Mouse (Mus musculus): ENCODE data around the gene Ctnna3.

Ctnna3 gene

DNA sequence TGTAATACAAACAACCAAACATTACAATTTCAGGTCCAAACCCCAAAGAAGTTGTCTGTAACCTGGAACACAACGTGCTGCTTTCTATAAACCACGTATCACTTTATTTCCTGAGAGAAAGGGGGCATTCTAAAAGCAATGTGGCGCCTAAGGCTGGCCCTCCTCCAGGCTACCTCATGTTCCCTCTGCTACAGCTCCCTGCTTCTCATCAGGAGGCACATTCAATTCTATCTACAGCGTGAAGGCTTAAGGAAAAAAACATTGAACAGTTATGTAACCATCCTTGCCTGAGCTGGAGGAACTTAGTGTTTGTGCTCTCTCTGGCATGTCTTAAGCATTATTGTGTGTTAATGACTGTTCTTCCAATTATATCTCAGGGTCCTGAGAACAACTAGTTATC, 517.4 kb downstream of the Ctnna3 start:
- no peak for DNase-seq (ENCODE audit: low spot score)

DNA sequence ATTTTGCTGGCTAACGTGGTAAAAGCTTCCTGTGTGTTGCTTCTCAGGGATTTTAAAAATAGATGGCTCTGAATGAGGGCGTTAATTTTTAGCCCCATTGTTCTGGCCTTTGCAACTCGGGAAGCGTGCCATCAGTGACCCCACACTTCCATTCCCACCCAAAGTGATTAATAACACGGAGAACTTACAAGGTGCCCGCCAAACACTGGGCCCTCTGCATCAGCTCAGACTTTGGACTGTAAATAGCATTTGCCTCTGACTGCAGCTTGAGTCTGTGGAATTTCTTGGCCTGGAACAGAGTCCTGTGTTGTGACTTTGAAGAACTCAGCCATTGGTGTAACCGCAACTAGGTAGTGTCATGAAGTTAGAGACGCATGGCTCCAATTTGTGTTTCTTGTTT, 521.0 kb downstream of the Ctnna3 start:
- no peak for DNase-seq (ENCODE audit: low spot score)

DNA sequence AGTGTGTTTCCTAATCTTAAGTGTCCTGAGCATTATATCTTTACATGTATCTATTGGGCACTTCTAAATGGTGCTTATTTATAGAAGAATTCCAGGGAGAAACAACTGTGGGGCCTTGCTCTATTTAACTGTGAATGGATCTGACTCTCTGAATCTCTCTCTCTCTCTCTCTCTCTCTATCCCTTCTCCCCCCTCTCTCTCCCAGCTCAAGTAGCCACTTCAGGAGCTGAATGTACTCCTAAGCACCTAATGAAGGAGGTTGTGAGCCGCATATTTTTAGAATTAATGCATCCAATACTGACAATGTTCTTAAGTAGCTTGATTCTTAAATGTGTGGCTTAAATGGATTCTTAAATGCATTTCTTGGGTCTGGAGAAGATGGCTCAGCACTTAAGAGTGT, 521.6 kb downstream of the Ctnna3 start:
- no peak for DNase-seq (ENCODE audit: low spot score)

DNA sequence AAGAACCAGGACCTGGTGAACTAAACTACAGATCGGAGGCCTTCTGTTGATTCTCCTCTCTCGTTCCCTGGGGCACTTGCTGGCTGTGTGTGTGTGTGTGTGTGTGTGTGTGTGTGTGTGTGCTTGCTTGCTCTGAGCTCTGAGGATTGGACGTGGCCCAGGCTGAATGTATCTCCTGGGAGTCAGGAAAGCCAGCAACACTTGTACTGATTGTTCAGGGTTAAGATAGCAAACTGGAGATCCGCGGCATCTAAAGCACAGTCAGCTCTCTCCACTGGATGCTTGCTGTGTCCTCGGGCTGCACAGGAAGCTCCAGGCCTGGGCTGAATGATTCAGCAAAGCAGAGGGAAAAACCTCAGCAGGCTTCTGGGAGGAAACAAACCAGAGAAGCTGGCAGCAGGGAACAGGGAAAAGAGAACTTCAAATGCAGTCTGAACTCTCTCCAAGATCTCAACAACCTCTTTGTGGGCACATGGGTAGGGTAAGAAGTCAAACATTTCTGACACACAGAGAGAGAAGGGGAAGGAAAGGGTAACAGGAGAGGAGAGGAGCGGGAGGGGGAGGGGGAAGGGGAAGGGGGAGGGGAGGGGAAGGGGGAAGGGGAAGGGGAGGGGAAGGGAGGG, 524.5 kb downstream of the Ctnna3 start:
- no peak for DNase-seq (ENCODE audit: low spot score)

DNA sequence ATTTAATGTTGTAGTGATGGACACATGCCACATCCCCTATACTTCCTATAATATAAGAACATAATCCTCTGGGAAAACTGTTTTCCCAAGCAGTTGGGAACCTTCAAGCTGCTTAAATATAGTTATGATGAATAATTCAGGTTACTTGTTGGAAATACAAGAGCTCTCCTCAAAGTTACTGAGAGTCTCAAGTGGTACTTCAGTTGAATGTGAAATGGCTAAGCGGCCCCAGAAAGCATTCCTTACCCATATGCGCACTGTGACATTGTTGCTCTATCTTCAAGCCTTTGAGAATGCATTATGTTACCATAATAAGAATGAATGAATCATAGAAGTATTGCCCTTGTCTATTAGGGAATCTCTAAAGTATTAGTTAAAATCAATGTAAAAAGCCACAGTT, 542.4 kb downstream of the Ctnna3 start:
- DNase-seq (ENCODE audit: low spot score), result no peak

DNA sequence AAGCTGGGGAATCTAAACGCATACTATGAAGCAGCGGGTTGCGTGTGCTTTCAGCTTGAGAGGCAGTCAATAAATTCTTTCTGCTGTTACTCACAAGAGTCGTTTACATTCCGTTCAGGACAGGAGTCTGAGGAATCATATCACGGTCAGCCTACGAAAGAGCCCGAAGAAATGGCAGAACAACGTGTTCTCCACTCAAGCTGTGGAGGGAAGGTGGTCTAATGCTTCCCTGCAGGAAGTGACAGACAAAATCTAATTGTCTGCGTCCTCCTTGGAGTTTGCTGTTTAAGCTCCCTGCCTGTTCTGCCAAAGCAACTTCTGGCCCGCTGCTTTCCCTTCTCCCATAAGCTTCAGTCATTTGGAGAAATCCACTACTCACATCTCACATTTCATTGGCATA, 548.2 kb downstream of the Ctnna3 start:
- no peak for DNase-seq (ENCODE audit: low spot score)

DNA sequence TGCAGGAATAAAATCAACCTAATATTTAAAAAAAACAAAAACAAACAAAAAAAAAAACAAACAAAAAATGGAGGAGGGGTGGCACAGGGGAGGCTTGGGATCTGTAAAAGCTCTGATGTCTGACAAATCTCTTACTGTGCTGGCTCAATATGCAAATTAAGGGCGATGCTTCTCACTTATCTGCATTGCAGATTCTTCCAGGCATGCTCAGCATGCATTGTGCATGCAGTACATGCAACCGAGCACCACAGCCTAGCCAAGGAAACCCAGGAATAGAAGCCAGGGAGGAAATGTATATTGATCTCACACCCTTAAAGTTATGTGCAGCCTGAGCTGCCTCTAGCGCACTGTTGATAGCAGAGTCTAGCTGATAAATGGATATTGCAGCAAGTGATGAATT, 548.6 kb downstream of the Ctnna3 start:
- DNase-seq (ENCODE audit: low spot score), result no peak

DNA sequence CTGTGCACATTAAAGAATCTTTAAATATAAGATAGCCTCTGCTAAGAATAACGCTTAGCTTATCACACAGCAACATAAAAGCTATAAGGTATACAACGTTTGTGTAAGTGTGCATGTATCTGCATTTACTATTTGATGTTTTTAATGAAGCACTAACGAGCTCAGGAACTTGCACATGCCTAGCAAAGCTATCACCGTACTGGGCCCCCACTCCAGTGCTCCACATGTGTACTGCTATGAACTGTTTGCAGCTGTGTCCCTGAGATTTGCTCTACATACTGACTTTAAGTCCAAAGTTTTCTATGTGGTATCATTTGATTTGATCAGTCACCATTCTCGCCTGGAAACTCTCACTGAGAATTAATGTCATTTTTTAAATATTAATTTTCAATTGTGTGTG, 549.1 kb downstream of the Ctnna3 start:
- DNase-seq (ENCODE audit: low spot score), result no peak

DNA sequence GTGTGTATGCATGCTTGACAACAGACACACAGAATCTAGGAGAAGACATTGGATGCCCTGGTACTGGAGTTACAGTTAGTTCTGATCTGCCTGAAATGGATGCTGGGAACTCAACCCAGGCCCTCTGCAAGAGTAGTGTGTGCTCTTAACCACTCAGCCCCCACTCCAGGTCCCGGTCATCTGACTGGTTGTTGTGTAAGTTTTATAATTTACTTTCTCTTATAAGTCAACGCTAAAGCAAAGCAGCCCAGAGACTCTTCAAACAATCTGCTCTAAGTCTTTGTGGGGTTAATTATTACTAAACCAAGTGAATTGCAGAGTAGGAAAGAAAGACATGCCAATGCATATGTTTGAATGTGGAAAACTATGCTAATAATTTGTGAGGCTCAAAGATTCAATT, 549.5 kb downstream of the Ctnna3 start:
- DNase-seq (ENCODE audit: low spot score), result no peak

DNA sequence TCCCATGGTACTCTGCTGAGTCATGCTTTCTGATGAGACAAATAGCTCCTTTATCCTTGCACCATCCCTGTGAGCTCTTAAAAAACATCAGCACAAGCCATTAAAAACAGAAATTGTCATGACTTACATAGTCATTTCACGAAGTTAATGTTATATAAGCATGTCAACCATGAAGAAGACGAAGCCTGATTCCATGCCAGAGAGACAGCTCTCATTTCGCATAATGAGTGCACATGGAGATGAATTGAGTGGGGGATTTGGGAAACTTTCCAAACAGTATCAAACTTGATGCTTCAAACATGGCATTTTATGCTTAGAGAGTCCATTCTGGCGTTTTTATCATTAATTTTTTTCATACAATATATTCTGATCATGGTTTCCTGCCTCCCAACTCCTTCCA, 555.7 kb downstream of the Ctnna3 start:
- DNase-seq (ENCODE audit: low spot score), result no peak

DNA sequence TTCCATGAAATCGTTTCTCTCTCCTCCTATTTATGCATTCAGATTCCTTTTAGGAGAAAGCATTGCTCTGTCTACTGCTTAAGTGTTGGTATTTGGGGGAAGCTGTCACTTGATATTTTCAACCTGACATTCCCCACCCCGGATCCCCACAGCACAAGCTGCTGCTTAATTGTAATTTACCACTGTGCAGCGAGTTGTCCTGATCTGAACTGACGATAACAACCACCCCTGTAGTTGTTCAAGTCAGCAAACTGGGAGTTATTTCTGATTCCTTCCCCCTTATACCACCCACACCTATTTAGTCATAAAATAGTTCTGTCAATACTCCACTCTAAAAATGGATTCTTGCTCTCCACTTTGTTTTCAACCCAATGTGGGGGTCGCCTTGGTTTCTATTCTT, 564.4 kb downstream of the Ctnna3 start:
- no peak for DNase-seq (ENCODE audit: low spot score)

DNA sequence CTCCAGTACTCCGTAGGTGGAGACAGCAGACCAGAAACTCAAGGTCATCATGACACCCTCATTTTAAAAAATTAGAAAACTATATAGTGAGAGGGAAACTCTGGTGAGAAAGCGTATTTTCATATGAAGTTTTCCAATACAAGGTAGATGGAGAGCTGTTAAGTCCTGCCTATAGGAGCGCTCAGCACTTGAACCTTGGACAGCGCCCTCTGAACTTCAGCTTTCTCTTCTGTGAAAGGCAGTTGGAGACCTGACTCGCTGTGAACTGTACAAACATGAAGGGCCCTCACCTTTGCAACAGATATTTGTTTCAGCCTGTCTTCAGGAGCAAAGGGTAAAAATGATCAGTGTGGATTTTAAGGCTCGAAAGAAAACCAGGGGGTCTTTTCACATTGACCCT, 571.6 kb downstream of the Ctnna3 start:
- DNase-seq (ENCODE audit: low spot score), result no peak

DNA sequence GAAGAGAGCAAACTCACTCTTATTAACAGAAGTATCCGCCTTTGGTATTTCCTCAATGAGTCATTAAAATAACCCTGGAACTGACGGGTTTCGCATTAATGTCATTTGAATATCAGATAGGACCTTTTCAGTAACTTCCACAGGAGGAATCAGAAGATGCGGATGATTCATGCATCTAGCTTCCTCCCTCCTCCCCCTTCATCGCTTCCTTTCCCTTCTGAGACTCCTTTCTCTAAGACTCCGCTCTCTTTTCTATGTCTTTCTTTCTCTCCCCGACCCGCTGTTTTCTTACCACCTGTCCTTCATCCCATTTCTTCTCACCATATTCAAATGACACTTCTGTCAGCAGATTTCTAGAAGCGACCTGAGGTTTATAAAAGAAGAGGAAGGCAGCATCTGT, 572.1 kb downstream of the Ctnna3 start:
- DNase-seq (ENCODE audit: low spot score), result no peak

DNA sequence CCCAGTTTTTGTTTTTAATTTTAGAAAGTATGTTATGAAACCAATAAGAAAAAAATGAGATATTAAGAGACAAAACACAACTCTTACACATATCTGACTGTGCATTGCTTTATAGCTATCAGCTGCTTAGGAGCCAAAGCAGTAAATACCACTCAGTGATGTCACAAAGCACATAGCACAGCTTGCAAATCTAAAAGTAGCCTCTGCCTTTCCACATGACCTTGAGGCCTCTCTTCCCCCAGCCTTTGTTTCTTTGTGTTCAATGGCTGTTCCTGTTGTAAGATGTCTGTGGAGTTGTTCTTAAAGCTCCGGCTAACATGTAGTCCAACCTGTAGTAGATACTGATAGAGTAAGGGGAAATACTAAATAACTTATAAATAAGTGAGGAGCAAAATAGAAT, 590.4 kb downstream of the Ctnna3 start:
- no peak for DNase-seq (ENCODE audit: low spot score)

DNA sequence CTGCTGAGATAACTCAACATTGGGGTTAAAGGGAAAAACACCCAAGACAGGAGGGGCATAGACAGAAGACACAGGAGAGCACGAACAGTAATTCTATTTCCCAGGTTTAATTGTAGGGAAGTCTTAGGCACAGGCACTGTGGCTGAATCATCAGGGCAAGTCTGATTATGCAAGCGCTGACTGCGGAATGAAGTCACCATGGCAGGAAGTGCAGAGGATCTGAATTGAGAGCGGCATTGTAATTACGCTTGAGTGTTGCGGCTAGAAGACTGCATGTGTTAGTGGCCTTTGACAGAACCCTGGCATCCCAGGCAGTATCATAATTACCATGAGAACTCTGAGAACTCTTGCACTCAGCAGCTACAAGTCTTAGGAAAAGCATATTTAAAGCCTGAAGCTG, 593.4 kb downstream of the Ctnna3 start:
- DNase-seq (ENCODE audit: low spot score), result no peak

DNA sequence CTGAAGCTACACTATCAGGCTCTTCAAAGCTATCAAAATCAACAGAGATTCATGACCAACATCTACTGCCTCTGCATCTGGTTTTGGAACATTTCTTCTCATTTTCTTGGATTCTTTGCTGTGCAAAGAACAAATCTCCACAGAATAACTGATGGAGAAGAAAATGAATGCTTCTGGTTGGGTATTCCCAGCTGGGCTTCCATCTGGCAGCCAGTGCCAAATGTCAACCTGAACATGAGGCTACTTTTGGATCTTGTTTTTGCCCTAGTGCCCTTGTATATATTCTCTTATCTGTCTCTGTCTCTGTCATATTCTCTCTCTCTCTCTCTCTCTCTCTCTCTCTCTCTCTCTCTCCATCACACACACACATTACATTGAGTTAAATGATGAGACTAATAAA, 601.0 kb downstream of the Ctnna3 start:
- DNase-seq (ENCODE audit: low spot score), result no peak

DNA sequence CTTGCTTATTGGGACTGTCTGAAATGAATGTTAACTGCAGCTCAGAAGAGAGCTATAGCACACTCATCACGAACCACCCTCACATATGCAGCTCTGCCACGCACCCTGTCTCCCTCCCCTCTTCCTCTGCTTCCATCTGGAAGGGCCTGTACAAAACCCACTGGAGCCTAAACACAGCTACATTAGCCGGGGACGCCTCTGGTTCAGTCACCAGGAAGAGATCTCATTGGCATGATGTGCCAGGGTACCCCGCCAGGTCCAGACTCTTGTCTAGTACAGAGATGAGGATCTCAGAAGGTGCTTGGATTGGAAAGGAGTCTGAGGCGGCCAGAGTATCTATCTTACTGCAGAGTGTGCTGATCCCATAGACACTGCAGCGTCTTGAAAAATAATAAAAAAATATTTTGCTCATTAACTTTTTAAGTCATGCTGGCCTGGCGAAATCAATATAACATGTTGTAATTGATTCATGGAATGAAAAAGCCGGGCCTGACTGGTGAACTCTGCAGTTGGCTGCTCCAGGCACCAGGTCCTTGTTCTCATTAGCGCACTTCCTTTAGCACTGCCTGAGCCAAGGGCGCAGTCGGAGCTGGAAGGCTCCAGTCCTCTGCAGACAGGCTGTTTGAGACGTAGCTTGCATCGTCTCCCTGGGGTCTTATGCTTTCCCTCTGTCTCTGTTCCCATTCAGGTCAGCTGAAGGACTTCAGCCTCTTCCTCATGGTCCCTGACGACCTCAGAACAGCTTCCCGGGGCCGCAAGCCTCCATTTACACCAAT, 610.0 kb downstream of the Ctnna3 start:
- DNase-seq (ENCODE audit: low spot score), result no peak

DNA sequence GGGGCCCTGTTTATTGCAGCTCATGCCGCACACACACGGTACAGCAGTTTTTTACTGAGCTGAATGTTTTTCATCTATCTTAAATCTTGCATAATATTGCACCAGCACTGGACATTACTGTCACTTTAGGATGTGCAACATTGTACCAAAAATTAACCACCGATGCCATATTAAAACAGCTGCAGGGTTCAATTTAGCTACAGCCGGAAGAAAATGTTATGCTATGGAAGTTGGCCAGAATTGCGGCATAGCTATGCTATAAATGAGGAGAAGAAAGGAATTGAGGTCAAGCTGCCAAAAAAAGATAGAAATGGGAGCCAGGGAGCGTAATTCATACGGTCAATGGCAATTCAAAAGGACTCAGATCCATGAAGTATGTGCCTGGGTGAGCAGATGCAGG, 611.3 kb downstream of the Ctnna3 start:
- no peak for DNase-seq (ENCODE audit: low spot score)

DNA sequence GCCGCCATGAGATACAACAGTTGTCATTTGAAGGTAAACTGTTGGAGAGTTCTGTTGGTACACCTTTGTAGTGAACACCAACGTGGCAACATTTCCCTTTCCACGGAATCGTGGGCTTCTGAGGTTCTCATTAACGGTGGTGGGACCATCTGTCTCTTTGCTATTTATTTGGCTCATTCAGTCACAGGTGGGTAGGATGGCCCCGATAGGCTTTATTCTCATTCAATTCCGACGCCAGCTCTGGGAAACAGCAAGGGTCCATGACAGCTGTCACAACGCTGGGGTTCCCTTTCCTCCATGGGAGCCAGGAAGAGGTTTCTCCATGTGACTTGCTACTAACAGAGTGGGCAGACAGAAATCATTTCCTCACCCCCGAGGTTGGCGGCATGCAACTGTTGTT, 612.0 kb downstream of the Ctnna3 start:
- DNase-seq (ENCODE audit: low spot score), result no peak

DNA sequence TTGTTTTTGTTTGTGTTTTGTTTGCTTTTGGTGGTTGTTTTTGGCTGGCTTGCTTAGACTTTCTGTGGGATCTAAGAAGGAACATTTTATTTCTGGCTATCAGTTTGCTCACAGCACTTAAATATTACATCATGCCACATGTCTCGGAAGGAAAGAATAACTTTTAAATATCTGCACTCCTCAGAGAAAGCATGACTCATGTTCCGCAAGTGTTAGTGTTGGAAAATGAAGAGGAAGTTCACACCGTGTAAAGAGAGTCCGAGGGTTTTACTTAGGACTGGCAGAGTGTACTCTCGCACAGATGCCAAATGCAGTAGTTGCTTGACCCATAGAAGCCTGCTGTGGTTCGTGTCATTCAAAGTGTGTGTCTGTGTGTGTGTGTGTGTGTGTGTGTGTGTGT, 619.3 kb downstream of the Ctnna3 start:
- no peak for DNase-seq (ENCODE audit: low spot score)

DNA sequence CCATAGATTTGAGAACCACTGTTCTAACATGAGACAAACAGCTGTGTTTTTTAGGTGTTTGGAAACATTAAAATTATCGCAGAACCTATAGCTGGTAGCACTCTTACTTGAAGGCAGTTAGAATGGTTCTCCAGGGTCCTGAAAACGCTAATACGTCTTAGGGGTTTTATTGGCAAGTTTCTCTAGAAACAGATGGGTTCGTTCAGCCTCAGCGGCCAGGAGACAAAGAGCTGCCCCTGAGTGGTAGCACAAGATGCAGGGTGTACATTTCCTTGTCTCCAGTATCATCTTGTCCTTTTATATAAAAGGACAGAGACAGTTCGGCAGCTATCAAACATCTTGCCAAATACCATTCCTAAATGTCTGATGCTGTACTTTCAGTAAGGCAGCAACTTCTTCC, 620.0 kb downstream of the Ctnna3 start:
- DNase-seq (ENCODE audit: low spot score), result no peak

DNA sequence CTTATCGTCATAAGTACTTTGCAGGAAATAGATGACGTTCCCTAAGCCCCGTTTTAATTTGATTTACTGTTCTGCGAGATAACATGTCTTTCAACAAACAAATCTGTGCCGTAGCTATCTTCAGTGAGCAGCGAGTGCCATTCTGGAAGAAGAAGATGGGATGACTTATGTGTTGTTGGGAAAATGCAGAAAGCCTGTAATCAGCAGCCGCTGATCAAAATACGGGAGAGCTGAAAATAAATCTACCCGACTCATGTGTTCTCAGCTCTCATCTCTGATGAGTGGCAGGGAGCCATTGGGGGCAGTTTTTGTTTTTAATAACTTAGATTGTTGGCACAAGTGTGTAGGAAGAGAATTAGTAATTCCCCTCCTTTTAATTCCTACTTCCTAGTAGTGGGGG, 633.8 kb downstream of the Ctnna3 start:
- DNase-seq (ENCODE audit: low spot score), result no peak

DNA sequence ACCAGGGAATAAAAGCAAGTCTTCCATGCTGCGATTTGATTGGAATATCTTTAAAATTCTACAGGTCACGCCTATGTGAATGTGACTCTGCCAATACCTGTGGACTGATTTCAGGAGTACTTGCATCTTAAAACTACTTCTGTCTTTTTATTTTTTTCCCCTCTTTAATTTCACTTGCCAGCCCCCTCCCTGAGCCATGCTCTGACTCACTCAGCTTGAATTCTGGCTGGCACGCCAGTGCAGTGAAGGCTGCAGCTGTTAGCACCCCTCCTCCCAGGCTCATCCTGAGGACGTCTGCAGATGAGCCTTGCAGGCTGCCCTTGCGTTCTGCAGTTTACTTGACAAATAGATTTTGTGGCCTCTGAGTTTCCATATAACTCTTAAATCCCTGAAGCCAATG, 646.0 kb downstream of the Ctnna3 start:
- DNase-seq (ENCODE audit: low spot score), result no peak

DNA sequence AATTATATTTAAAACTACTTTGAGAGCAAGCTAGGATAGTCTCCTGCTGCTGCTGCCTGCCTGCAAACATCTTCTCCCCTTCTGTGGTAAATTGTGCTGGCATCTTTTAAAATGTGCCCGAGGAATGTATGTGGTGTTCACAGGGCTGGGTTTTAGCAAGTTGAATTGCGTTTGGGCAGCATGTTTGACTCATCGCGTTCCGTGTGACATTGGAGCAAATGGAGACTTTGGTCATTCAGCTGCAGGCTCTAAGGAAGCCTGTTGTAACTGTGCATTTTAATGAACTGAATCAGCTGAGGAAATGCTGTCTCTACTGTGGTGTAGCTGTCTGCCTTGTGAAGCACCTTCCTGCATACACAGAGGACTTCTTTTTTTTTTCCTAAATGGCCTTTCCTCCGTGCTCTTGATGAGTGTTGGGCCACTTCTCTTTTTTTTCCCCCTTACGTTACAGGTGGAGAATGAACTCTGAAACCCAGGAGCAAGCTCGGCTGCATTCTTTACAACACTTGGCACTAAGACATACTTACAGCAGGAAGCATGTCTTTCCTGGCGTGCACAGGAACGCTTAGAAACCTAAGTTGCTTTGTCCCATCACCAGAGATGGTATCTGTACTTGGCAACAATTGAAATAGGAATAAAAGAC, 646.6 kb downstream of the Ctnna3 start:
- DNase-seq (ENCODE audit: low spot score), result no peak
